7 mouse cellular contexts compared by ENCODE assay signal in genomic region chr15:82243742-82244114, GRCm38 (mm10). TPM values are rescaled to one million over a fixed set of nuclear protein-coding genes. Genes with fewer than 3 reads are reported as not detected.
A peak's percentile ranks its signal among the peaks of the same experiment; 100 is the strongest.
DNase-seq lines count a peak whose midpoint lies in the region; ATAC-seq lines count a peak whose summit lies in the region.

No protein-coding gene starts in this region.

- no peak for DNase-seq in embryonic facial prominence, embryonic 14.5 days (ENCODE audit: low spot score)
- DNase-seq in cerebellum, postnatal 14 days, result no peak
- no peak for DNase-seq in frontal cortex, postnatal 25 days (ENCODE audit: low spot score in 2 of 2)

- peak overlapping the region; percentile 61; the same call in 1 of the 2 replicates for H3K27ac ChIP-seq in embryonic facial prominence, embryonic 14.5 days (replicated peaks; ENCODE audit: low read depth, low read length)
- no peak overlapping the region for H3K27ac ChIP-seq in limb, embryonic 12.5 days
- peak overlapping the region; percentile 49 for H3K27ac ChIP-seq in stomach, embryonic 15.5 days

- ATAC-seq in megakaryocyte, adult 5-6 weeks (ENCODE audit: poor library complexity, severe bottlenecking), result no peak
- no peak; the same call in 1 of the 2 replicates for ATAC-seq in embryonic facial prominence, embryonic 14.5 days (ENCODE audit: low read depth)
- 0 out of 2 replicates have a peak, but pooled peaks have one; percentile 32 for ATAC-seq in limb, embryonic 12.5 days (ENCODE audit: insufficient number of reproducible peaks, insufficient read depth, low FRiP score, low TSS enrichment, low read depth)
- no peak; the same call in 1 of the 2 replicates for ATAC-seq in stomach, embryonic 15.5 days (ENCODE audit: insufficient read depth, low FRiP score, low read depth)

- peak overlapping the region; percentile 99 for H3K4me3 ChIP-seq in megakaryocyte, embryonic 14.5 days (replicated peaks)
- H3K4me3 ChIP-seq in embryonic facial prominence, embryonic 14.5 days (ENCODE audit: low read depth, low read length), result peak overlapping the region; percentile 81
- H3K4me3 ChIP-seq in limb, embryonic 12.5 days (replicated peaks), result peak overlapping the region; percentile 70
- peak overlapping the region; percentile 76 for H3K4me3 ChIP-seq in stomach, embryonic 15.5 days (replicated peaks)

- peak overlapping the region; percentile 71 for H3K9ac ChIP-seq in embryonic facial prominence, embryonic 14.5 days (ENCODE audit: low read depth, low read length)
- H3K9ac ChIP-seq in limb, embryonic 12.5 days (replicated peaks), result peak overlapping the region; percentile 70
- peak overlapping the region; percentile 43 for H3K9ac ChIP-seq in stomach, embryonic 15.5 days

- 5% methylated on average over 12 of the region's 12 CpGs for WGBS in embryonic facial prominence, embryonic 14.5 days
- 11% methylated on average over 12 of the region's 12 CpGs for WGBS in limb, embryonic 12.5 days
- 1% methylated on average over 12 of the region's 12 CpGs for WGBS in stomach, embryonic 15.5 days

- H3K4me1 ChIP-seq in megakaryocyte, embryonic 14.5 days, result peaks cover 11% of the 10 kb centered on the region
- peaks cover 4% of the 10 kb centered on the region for H3K4me1 ChIP-seq in embryonic facial prominence, embryonic 14.5 days (ENCODE audit: control insufficient read depth, insufficient read depth, low read length)
- H3K4me1 ChIP-seq in limb, embryonic 12.5 days (replicated peaks), result peaks cover 12% of the 10 kb centered on the region
- peaks cover 9% of the 10 kb centered on the region for H3K4me1 ChIP-seq in stomach, embryonic 15.5 days

- peaks cover 11% of the 10 kb centered on the region for H3K36me3 ChIP-seq in megakaryocyte, embryonic 14.5 days (replicated peaks; ENCODE audit: low read length)
- no peaks in the 10 kb centered on the region for H3K36me3 ChIP-seq in embryonic facial prominence, embryonic 14.5 days (ENCODE audit: control insufficient read depth, insufficient read depth, low read length)
- peaks cover 11% of the 10 kb centered on the region; the same call in 1 of the 2 replicates for H3K36me3 ChIP-seq in limb, embryonic 12.5 days
- no peaks in the 10 kb centered on the region for H3K36me3 ChIP-seq in stomach, embryonic 15.5 days

- H3K4me2 ChIP-seq in embryonic facial prominence, embryonic 14.5 days (ENCODE audit: low read depth, low read length), result peak overlapping the region; percentile 86
- peak overlapping the region; percentile 93 for H3K4me2 ChIP-seq in limb, embryonic 12.5 days
- H3K4me2 ChIP-seq in stomach, embryonic 15.5 days, result peak overlapping the region; percentile 98

- no peaks in the 10 kb centered on the region for H3K9me3 ChIP-seq in megakaryocyte, embryonic 14.5 days
- H3K9me3 ChIP-seq in embryonic facial prominence, embryonic 14.5 days (ENCODE audit: control insufficient read depth, low read length), result no peaks in the 10 kb centered on the region
- H3K9me3 ChIP-seq in limb, embryonic 12.5 days, result no peaks in the 10 kb centered on the region
- no peaks in the 10 kb centered on the region for H3K9me3 ChIP-seq in stomach, embryonic 15.5 days

- H3K27me3 ChIP-seq in megakaryocyte, embryonic 14.5 days (replicated peaks), result peaks cover 2% of the 10 kb centered on the region
- H3K27me3 ChIP-seq in embryonic facial prominence, embryonic 14.5 days (replicated peaks; ENCODE audit: control insufficient read depth, insufficient read depth, low read length), result no peaks in the 10 kb centered on the region
- H3K27me3 ChIP-seq in limb, embryonic 12.5 days, result no peaks in the 10 kb centered on the region
- no peaks in the 10 kb centered on the region for H3K27me3 ChIP-seq in stomach, embryonic 15.5 days (replicated peaks)

RNA-seq across cellular contexts. Expression of gene Cenpm, which starts 0.8 kb away (rescaled TPM):
- 9.2 and 32.0 TPM in 2 replicates for polyA plus RNA-seq in megakaryocyte, embryonic 14.5 days (2012; ENCODE audit: insufficient read depth, low replicate concordance)
- 20.3 and 32.9 TPM in 2 replicates for total RNA-seq in megakaryocyte, adult 5-6 weeks (2015)
- total RNA-seq in megakaryocyte, adult 5-6 weeks (2017), result 10.0 and 19.5 TPM in 2 replicates
- 51.7 and 63.5 TPM in 2 replicates for polyA plus RNA-seq in embryonic facial prominence, embryonic 14.5 days (2014; fragmentation: Nextera tagmentation; extraction: Ambion mirVana)
- polyA plus RNA-seq in limb, embryonic 12.5 days (2016; fragmentation: Nextera tagmentation; extraction: Ambion mirVana), result 75.5 and 75.7 TPM in 2 replicates
- polyA plus RNA-seq in stomach, embryonic 15.5 days (2015; fragmentation: Nextera tagmentation; extraction: Ambion mirVana), result 51.0 and 57.6 TPM in 2 replicates

RNA-seq across cellular contexts. Expression of gene 1500009C09Rik, which starts 8.5 kb away (rescaled TPM):
- polyA plus RNA-seq in megakaryocyte, embryonic 14.5 days (2012; ENCODE audit: insufficient read depth, low replicate concordance), result 0.06 TPM in 1 of 2 replicates, not detected in the other
- not detected in 2 replicates for total RNA-seq in megakaryocyte, adult 5-6 weeks (2015)
- total RNA-seq in megakaryocyte, adult 5-6 weeks (2017), result not detected in 2 replicates
- 0.25 TPM in 1 of 2 replicates, not detected in the other for polyA plus RNA-seq in embryonic facial prominence, embryonic 14.5 days (2014; fragmentation: Nextera tagmentation; extraction: Ambion mirVana)
- polyA plus RNA-seq in limb, embryonic 12.5 days (2016; fragmentation: Nextera tagmentation; extraction: Ambion mirVana), result not detected in 2 replicates
- 0.08 TPM in 1 of 2 replicates, not detected in the other for polyA plus RNA-seq in stomach, embryonic 15.5 days (2015; fragmentation: Nextera tagmentation; extraction: Ambion mirVana)

RNA-seq across cellular contexts. Expression of gene Tnfrsf13c, which starts 19.6 kb away (rescaled TPM):
- not detected in 2 replicates for polyA plus RNA-seq in megakaryocyte, embryonic 14.5 days (2012; ENCODE audit: insufficient read depth, low replicate concordance)
- total RNA-seq in megakaryocyte, adult 5-6 weeks (2015), result 1.8 and 2.7 TPM in 2 replicates
- total RNA-seq in megakaryocyte, adult 5-6 weeks (2017), result 1.0 and 1.5 TPM in 2 replicates
- 0.17 and 0.40 TPM in 2 replicates for polyA plus RNA-seq in embryonic facial prominence, embryonic 14.5 days (2014; fragmentation: Nextera tagmentation; extraction: Ambion mirVana)
- 0.10 TPM in 1 of 2 replicates, not detected in the other for polyA plus RNA-seq in limb, embryonic 12.5 days (2016; fragmentation: Nextera tagmentation; extraction: Ambion mirVana)
- 0.06 and 0.13 TPM in 2 replicates for polyA plus RNA-seq in stomach, embryonic 15.5 days (2015; fragmentation: Nextera tagmentation; extraction: Ambion mirVana)

RNA-seq across cellular contexts. Expression of gene Sept3, which starts 31.0 kb away (rescaled TPM):
- polyA plus RNA-seq in megakaryocyte, embryonic 14.5 days (2012; ENCODE audit: insufficient read depth, low replicate concordance), result 0.62 TPM in 1 of 2 replicates, not detected in the other
- 0.11 TPM in 1 of 2 replicates, not detected in the other for total RNA-seq in megakaryocyte, adult 5-6 weeks (2015)
- 0.08 TPM in 1 of 2 replicates, not detected in the other for total RNA-seq in megakaryocyte, adult 5-6 weeks (2017)
- polyA plus RNA-seq in embryonic facial prominence, embryonic 14.5 days (2014; fragmentation: Nextera tagmentation; extraction: Ambion mirVana), result 13.7 and 16.7 TPM in 2 replicates
- 45.5 and 46.3 TPM in 2 replicates for polyA plus RNA-seq in limb, embryonic 12.5 days (2016; fragmentation: Nextera tagmentation; extraction: Ambion mirVana)
- 10.2 and 12.4 TPM in 2 replicates for polyA plus RNA-seq in stomach, embryonic 15.5 days (2015; fragmentation: Nextera tagmentation; extraction: Ambion mirVana)

RNA-seq across cellular contexts. Expression of gene Shisa8, which starts 31.1 kb away (rescaled TPM):
- 0.89 TPM in 1 of 2 replicates, not detected in the other for polyA plus RNA-seq in megakaryocyte, embryonic 14.5 days (2012; ENCODE audit: insufficient read depth, low replicate concordance)
- 0.14 TPM in 1 of 2 replicates, not detected in the other for total RNA-seq in megakaryocyte, adult 5-6 weeks (2015)
- total RNA-seq in megakaryocyte, adult 5-6 weeks (2017), result not detected in 2 replicates
- 0.93 and 1.4 TPM in 2 replicates for polyA plus RNA-seq in embryonic facial prominence, embryonic 14.5 days (2014; fragmentation: Nextera tagmentation; extraction: Ambion mirVana)
- polyA plus RNA-seq in limb, embryonic 12.5 days (2016; fragmentation: Nextera tagmentation; extraction: Ambion mirVana), result 0.10 and 0.23 TPM in 2 replicates
- polyA plus RNA-seq in stomach, embryonic 15.5 days (2015; fragmentation: Nextera tagmentation; extraction: Ambion mirVana), result 0.19 TPM in 2 replicates
